Mouse (Mus musculus) cerebellum, adult 11-12 months (tissue): ENCODE results near the gene Tef.

ENCODE experiments used
- DNase-seq: peaks from one replicate; pipeline ENCODE4 v3.0.0; 2022

Tef gene

GRCm38 (mm10) chr15:81802941-81803351 is 725 bp downstream of the Tef start:
- DNase-seq, result peak; percentile 95

GRCm38 (mm10) chr15:81803425-81803951 is 1.3 kb downstream of the Tef start:
- DNase-seq, result no peak

- DNase-seq, result no peak
Measured at GRCm38 (mm10) chr15:81804172-81804571, 2.0 kb downstream of the Tef start.

- no peak for DNase-seq
Measured at GRCm38 (mm10) chr15:81804883-81805282, 2.7 kb downstream of the Tef start.

GRCm38 (mm10) chr15:81805624-81806023 is 3.4 kb downstream of the Tef start:
- DNase-seq, result peak; percentile 62

- DNase-seq, result no peak
Measured at GRCm38 (mm10) chr15:81806621-81807404, 4.6 kb downstream of the Tef start.

- DNase-seq, result no peak
Measured at GRCm38 (mm10) chr15:81808799-81809198, 6.6 kb downstream of the Tef start.

GRCm38 (mm10) chr15:81809550-81809949 is 7.3 kb downstream of the Tef start:
- no peak for DNase-seq

- peak; percentile 94 for DNase-seq
Measured at GRCm38 (mm10) chr15:81810150-81810549, 7.9 kb downstream of the Tef start.

GRCm38 (mm10) chr15:81810671-81811598 is 8.7 kb downstream of the Tef start:
- DNase-seq, result peak; percentile 99

- DNase-seq, result no peak
Measured at GRCm38 (mm10) chr15:81811599-81811996, 9.4 kb downstream of the Tef start.

- peak; percentile 54 for DNase-seq
Measured at GRCm38 (mm10) chr15:81812287-81812686, 10.1 kb downstream of the Tef start.

- DNase-seq, result no peak
Measured at GRCm38 (mm10) chr15:81812696-81813631, 10.7 kb downstream of the Tef start.

GRCm38 (mm10) chr15:81813986-81814705 is 11.9 kb downstream of the Tef start:
- no peak for DNase-seq

GRCm38 (mm10) chr15:81814716-81815370 is 12.6 kb downstream of the Tef start:
- DNase-seq, result peak; percentile 74

GRCm38 (mm10) chr15:81818404-81818803 is 16.2 kb downstream of the Tef start:
- DNase-seq, result no peak

- DNase-seq, result no peak
Measured at GRCm38 (mm10) chr15:81822631-81823030, 20.4 kb downstream of the Tef start.

GRCm38 (mm10) chr15:81824832-81825231 is 22.6 kb downstream of the Tef start:
- DNase-seq, result no peak

- no peak for DNase-seq
Measured at GRCm38 (mm10) chr15:81828426-81829207, 26.4 kb downstream of the Tef start.

- no peak for DNase-seq
Measured at GRCm38 (mm10) chr15:81829208-81829580, 27.0 kb downstream of the Tef start.
